Mouse (Mus musculus): Measurements from ENCODE around the gene Tfap2d.

Gene Tfap2d

DNA sequence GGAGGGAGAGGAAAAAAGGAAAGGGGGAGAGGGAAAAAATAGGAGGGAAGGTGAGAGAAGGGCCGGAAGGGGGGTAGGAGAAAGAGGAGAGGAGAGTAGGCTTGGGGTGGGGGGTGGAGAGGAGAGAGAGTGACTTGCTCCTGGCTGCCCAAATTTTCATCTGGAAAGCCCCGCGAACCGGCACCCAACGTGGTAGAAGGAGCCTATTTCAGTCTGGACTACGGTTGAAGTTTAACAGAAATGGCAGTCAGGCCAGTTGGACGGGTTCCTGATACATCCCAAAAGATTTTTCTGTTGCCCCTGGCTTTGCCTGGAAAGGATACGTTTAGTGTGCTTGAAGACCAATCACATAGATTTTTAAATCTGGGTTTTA is 108.2 kb downstream of the Tfap2d start:
- DNase-seq = no peak

GRCm38 (mm10) chr1:19211546-19212154 is 108.8 kb downstream of the Tfap2d start:
- no peak for DNase-seq

DNA sequence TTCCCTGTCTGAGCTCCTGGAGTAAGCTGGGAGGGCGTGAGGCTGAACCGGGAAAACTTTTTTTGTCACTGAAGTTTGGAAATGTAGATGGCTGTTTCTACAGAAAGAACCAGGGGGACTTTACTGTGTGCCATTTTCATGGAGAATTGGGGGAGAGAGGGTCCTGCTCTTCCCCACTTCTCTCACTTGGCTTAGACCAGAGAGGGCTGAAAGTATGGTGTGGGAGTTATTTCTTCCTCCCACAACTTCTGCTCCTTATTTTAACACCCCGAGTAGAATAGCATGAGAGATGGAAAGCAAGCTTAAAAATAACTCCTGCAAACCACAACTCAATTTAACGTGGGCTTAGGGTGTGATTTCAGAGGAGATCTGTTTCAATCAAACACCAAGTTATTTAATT is 109.9 kb downstream of the Tfap2d start:
- DNase-seq = no peak

GRCm38 (mm10) chr1:19213171-19213570 is 110.3 kb downstream of the Tfap2d start:
- DNase-seq = no peak

GRCm38 (mm10) chr1:19213851-19214395 is 111.1 kb downstream of the Tfap2d start:
- no peak for DNase-seq

Data from cerebellum, postnatal 36 days (tissue).